Mouse (Mus musculus) CH12.LX (cell line): Measurements from ENCODE around the gene Gm42417. TPM values are rescaled to one million over a fixed set of nuclear protein-coding genes. Genes with fewer than 3 reads are reported as not detected.

Experiments used
- DNase-seq: peaks from one replicate; pipeline ENCODE4 v3.0.0-alpha.2; 2013; ENCODE audit errors: extremely low read depth
- H3K27ac ChIP-seq: 2 replicates; pipeline ENCODE4 v1.5.1; 2012; ENCODE audit warnings: low read depth, mild to moderate bottlenecking, control low read depth, moderate library complexity; ENCODE audit not compliant: insufficient read depth
- H3K27me3 ChIP-seq: replicated peaks from 2 replicates; pipeline ENCODE3; 2012; ENCODE audit warnings: inconsistent platforms
- H3K36me3 ChIP-seq, 2 experiments: replicated peaks in 1 of 2; 2 replicates each; pipeline versions ENCODE3 to v1.6.1; 2012; ENCODE audit warnings: inconsistent platforms in 1 of 2, low read length in 1 of 2, mild to moderate bottlenecking in 1 of 2, mixed read lengths in 1 of 2, moderate library complexity in 1 of 2; ENCODE audit not compliant: control insufficient read depth in 1 of 2, insufficient read depth in 1 of 2
- H3K4me1 ChIP-seq, 2 experiments: 2 replicates each; pipeline ENCODE4 v1.6.1; 2012; ENCODE audit warnings: inconsistent platforms in 1 of 2, moderate library complexity in 1 of 2; ENCODE audit not compliant: insufficient read depth in 2 of 2, control insufficient read depth in 1 of 2
- H3K4me2 ChIP-seq: 2 replicates; pipeline ENCODE4 v1.6.1; 2012; ENCODE audit warnings: low read depth, mild to moderate bottlenecking, control low read depth; ENCODE audit not compliant: poor library complexity, insufficient read depth, severe bottlenecking
- H3K4me3 ChIP-seq, 3 experiments: fragments of 150-350 bp in 1 of 3; sonication (generic) in 1 of 3; replicated peaks in 1 of 3; 2 replicates each; pipeline versions ENCODE3 to v1.5.1; 2011 to 2012; ENCODE audit warnings: low read depth in 2 of 3, low read length in 2 of 3, mild to moderate bottlenecking in 2 of 3, moderate library complexity in 2 of 3, control low read depth in 1 of 3, improper control_type of control experiment in 1 of 3, inconsistent platforms in 1 of 3, mixed read lengths in 1 of 3; ENCODE audit not compliant: poor library complexity in 1 of 3
- H3K79me2 ChIP-seq: replicated peaks from 2 replicates; pipeline ENCODE4 v1.6.1; 2012; ENCODE audit warnings: mild to moderate bottlenecking, moderate library complexity; ENCODE audit not compliant: control insufficient read depth, poor library complexity, insufficient read depth, severe bottlenecking; ENCODE audit errors: extremely low read depth
- H3K9ac ChIP-seq: 2 replicates; pipeline ENCODE4 v1.6.1; 2012; ENCODE audit warnings: low read depth, mild to moderate bottlenecking, control low read depth, moderate library complexity; ENCODE audit not compliant: insufficient read depth
- H3K9me3 ChIP-seq: replicated peaks from 2 replicates; pipeline ENCODE3; 2012; ENCODE audit warnings: low read length, inconsistent platforms, mixed read lengths
- BHLHE40 ChIP-seq: IDR thresholded peaks from 2 replicates; pipeline ENCODE4 v1.6.1; 2011; ENCODE audit warnings: mild to moderate bottlenecking, low read depth, low read length, improper control_type of control experiment
- CHD1 ChIP-seq: IDR thresholded peaks from 2 replicates; pipeline ENCODE4 v1.6.1; 2012; ENCODE audit warnings: low read depth, low read length, improper control_type of control experiment, inconsistent platforms
- CHD2 ChIP-seq: IDR thresholded peaks from 2 replicates; pipeline ENCODE4 v1.6.1; 2011; ENCODE audit warnings: low read length, improper control_type of control experiment
- CTCF ChIP-seq, 2 experiments: IDR thresholded peaks in 1 of 2; conservative IDR thresholded peaks in 1 of 2; 2 replicates each; pipeline ENCODE4 v1.5.1; 2011 to 2012; ENCODE audit warnings: low read depth in 2 of 2, low read length in 2 of 2, improper control_type of control experiment in 1 of 2, inconsistent platforms in 1 of 2, mild to moderate bottlenecking in 1 of 2, moderate library complexity in 1 of 2
- E2F4 ChIP-seq: IDR thresholded peaks from 2 replicates; pipeline ENCODE4 v1.6.1; 2011; ENCODE audit warnings: low read depth, low read length, improper control_type of control experiment; ENCODE audit not compliant: insufficient replicate concordance
- ELF1 ChIP-seq: IDR thresholded peaks from 2 replicates; pipeline ENCODE4 v1.6.1; 2014; ENCODE audit warnings: low read depth, mild to moderate bottlenecking, inconsistent platforms, low read length, improper control_type of control experiment
- EP300 ChIP-seq: IDR thresholded peaks from 2 replicates; pipeline ENCODE4 v1.6.1; 2011; ENCODE audit warnings: low read length, improper control_type of control experiment
- HCFC1 ChIP-seq: IDR thresholded peaks from 2 replicates; pipeline ENCODE4 v1.6.1; 2012; ENCODE audit warnings: low read depth, mild to moderate bottlenecking, inconsistent platforms, low read length, improper control_type of control experiment
- JUN ChIP-seq: IDR thresholded peaks from 2 replicates; pipeline ENCODE4 v1.6.1; 2011; ENCODE audit warnings: low read depth, mild to moderate bottlenecking, low read length, improper control_type of control experiment, moderate library complexity; ENCODE audit not compliant: insufficient read depth
- KAT2A ChIP-seq: IDR thresholded peaks from 2 replicates; pipeline ENCODE4 v1.6.1; 2012; ENCODE audit warnings: low read length, improper control_type of control experiment, inconsistent platforms; ENCODE audit not compliant: insufficient replicate concordance
- MAFK ChIP-seq: IDR thresholded peaks from 2 replicates; pipeline ENCODE4 v1.6.1; 2011; ENCODE audit warnings: low read length, improper control_type of control experiment; ENCODE audit not compliant: insufficient replicate concordance
- MAZ ChIP-seq: IDR thresholded peaks from 2 replicates; pipeline ENCODE4 v1.6.1; 2012; ENCODE audit warnings: low read depth, mild to moderate bottlenecking, inconsistent platforms, low read length, improper control_type of control experiment, moderate library complexity
- MXI1 ChIP-seq: IDR thresholded peaks from 2 replicates; pipeline ENCODE4 v1.6.1; 2011; ENCODE audit warnings: mild to moderate bottlenecking, low read depth, low read length, improper control_type of control experiment
- MYC ChIP-seq: IDR thresholded peaks from 2 replicates; pipeline ENCODE4 v1.6.1; 2011; ENCODE audit warnings: low read depth, mild to moderate bottlenecking, improper control_type of control experiment, low read length
- NELFE ChIP-seq: IDR thresholded peaks from 2 replicates; pipeline ENCODE4 v1.6.1; 2011; ENCODE audit warnings: low read depth, low read length, improper control_type of control experiment
- POLR2A ChIP-seq: IDR thresholded peaks from 2 replicates; pipeline ENCODE4 v1.6.1; 2011; ENCODE audit warnings: low read depth, mild to moderate bottlenecking, improper control_type of control experiment, low read length
- POLR2AphosphoS2 ChIP-seq: IDR thresholded peaks from 2 replicates; pipeline ENCODE4 v1.6.1; 2011; ENCODE audit warnings: low read depth, low read length, improper control_type of control experiment
- RAD21 ChIP-seq: IDR thresholded peaks from 2 replicates; pipeline ENCODE4 v1.6.1; 2011; ENCODE audit warnings: low read depth, mild to moderate bottlenecking, low read length, improper control_type of control experiment, moderate library complexity
- RCOR1 ChIP-seq: conservative IDR thresholded peaks from 2 replicates; pipeline ENCODE4 v1.6.1; 2012; ENCODE audit warnings: low read depth, mild to moderate bottlenecking, inconsistent platforms, low read length, improper control_type of control experiment
- SMC3 ChIP-seq: IDR thresholded peaks from 2 replicates; pipeline ENCODE4 v1.6.1; 2011; ENCODE audit warnings: low read depth, low read length, improper control_type of control experiment
- TBP ChIP-seq: conservative IDR thresholded peaks from 2 replicates; pipeline ENCODE4 v1.6.1; 2011; ENCODE audit warnings: low read depth, low read length, improper control_type of control experiment
- TCF12 ChIP-seq: IDR thresholded peaks from 2 replicates; pipeline ENCODE4 v1.6.1; 2014; ENCODE audit warnings: low read depth, mild to moderate bottlenecking, inconsistent platforms, low read length, improper control_type of control experiment
- UBTF ChIP-seq: IDR thresholded peaks from 2 replicates; pipeline ENCODE4 v1.6.1; 2012; ENCODE audit warnings: low read depth, mild to moderate bottlenecking, inconsistent platforms, low read length, improper control_type of control experiment, moderate library complexity
- USF1 ChIP-seq: IDR thresholded peaks from 2 replicates; pipeline ENCODE4 v1.6.1; 2014; ENCODE audit warnings: low read depth, mild to moderate bottlenecking, inconsistent platforms, low read length, improper control_type of control experiment
- USF2 ChIP-seq: conservative IDR thresholded peaks from 2 replicates; pipeline ENCODE4 v1.6.1; 2011; ENCODE audit warnings: low read depth, low read length, improper control_type of control experiment
- ZKSCAN1 ChIP-seq: IDR thresholded peaks from 2 replicates; pipeline ENCODE4 v1.6.1; 2012; ENCODE audit warnings: low read depth, inconsistent platforms, low read length, improper control_type of control experiment, borderline replicate concordance
- ZMIZ1 ChIP-seq: IDR thresholded peaks from 2 replicates; pipeline ENCODE4 v1.6.1; 2012; ENCODE audit warnings: low read depth, mild to moderate bottlenecking, inconsistent platforms, low read length, improper control_type of control experiment
- ZNF384 ChIP-seq: IDR thresholded peaks from 2 replicates; pipeline ENCODE4 v1.6.1; 2012; ENCODE audit warnings: low read depth, low read length, improper control_type of control experiment, inconsistent platforms
- dilution Hi-C: fragments of 300-500 bp; cut with MboI; formaldehyde crosslinking; loops from 2 replicates; pipeline ENCODE4 v1.14.3; 2020; ENCODE audit warnings: low sequenced_read_pairs; ENCODE audit not compliant: extremely low pct_unique_long_range_greater_than_20kb, extremely low pct_ligation_motif_present
- in situ Hi-C: fragments of 300-500 bp; cut with MboI; formaldehyde crosslinking; loops from 3 replicates; pipeline ENCODE4 v1.14.3; 2019; ENCODE audit warnings: low sequenced_read_pairs, low pct_ligation_motif_present, low pct_unique_long_range_greater_than_20kb, mixed read lengths
- polyA plus RNA-seq: library from polyadenylated mRNA; unstranded; fragments of >175 nt; gene quantifications from 2 replicates; pipeline ENCODE4 v1.2.1, GENCODE M21; 2012; ENCODE audit warnings: low read depth; ENCODE audit not compliant: insufficient read length
- total RNA-seq, 2 experiments: library from RNA; depleted of rRNA; stranded (reverse); fragments of 300-350 nt in 1 of 2; fragments of >200 nt in 1 of 2; gene quantifications; 2 replicates each; pipeline ENCODE4 v1.2.3; 2012 to 2014

The Gm42417 gene
- total and polyA plus RNA-seq, 3 experiments, result 0.08 to 3.9 TPM; not detected in 1

DNA sequence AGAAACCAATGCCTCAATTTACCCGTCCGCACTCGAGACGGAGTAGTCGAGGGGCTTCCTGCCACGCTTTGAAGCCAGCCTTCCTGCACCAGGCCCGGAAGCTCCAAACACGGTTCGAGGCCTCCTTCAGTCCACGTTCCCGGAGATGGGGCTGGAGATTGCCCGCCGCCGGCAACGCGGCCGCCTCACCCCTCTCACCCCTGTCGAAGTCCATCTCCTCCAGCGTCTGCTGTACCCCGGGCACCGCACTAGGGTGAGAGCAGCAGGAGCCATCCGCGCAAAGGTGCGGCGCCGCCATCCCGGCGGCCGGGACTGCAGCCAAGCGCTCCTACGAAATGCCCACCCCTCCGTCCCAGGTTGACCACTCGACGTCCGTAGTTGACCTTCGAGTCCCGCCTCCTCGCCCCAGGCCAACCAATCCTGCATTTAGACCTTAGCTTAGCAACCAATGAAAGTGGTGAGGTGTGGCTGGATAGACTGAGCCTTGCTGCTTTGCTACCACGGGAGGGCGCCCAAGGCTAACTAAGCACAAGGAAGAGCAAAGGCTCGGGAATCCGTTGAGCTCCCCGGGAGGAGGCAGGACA lies 7.8 kb upstream of the Gm42417 start, which contains the start of gene Ankrd39 (continued):
- peak; percentile 54 to 100 for TF ChIP-seq CTCF (conservative IDR thresholded peaks at IDR 0.05 in 1 of 2, IDR thresholded peaks at IDR 0.05 in 1 of 2; ENCODE audit: low read depth in 2 of 2, low read length in 2 of 2)
- 0 out of 2 replicates have a peak, but pooled peaks have one; percentile 13 for TF ChIP-seq TBP
- TF ChIP-seq BHLHE40, result peak; percentile 27; the same call in 1 of the 2 replicates
- TF ChIP-seq MAFK, result no peak
- peak; percentile 67 for TF ChIP-seq ZMIZ1
- TF ChIP-seq POLR2A, result peak; percentile 93
- TF ChIP-seq RCOR1, result 0 out of 2 replicates have a peak, but pooled peaks have one; percentile 43

DNA sequence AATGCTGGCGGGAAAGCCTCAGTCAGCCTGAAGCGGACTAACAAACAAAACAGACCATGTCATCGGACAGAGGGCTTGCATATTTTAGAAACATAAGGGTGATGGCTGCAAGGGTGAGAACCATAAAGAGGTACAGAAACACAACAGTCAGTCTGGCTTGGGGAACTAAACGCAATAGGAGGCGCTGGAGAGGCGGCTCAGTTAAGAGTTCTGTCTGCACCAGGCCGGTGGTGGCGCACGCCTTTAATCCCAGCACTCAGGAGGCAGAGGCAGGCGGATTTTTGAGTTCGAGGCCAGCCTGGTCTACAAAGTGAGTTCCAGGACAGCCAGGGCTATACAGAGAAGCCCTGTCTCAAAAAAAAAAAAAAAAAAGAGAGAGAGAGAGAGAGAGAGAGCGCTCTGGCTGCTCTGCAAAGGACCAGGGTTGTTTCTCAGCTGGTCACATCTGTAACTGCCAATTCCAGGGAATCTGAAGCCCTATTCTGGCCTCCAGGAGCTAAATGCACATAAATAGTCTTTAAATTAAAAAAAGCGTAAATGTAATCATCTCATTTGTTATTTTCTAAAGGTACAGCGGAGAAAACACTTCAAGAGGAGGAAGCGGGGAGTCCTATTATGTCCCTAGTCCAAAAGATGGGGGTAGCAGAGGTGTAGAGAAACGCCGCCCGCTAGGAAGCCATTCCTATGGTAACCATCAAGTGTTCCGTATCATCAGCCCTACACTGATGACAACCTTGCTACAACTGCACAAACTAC lies 6.8 kb upstream of the Gm42417 start:
- 0 out of 2 replicates have a peak overlapping the region, but pooled peaks have one; percentile 11 for H3K27ac ChIP-seq
- H3K36me3 ChIP-seq, result peaks cover 29 to 55% of the 10 kb centered on the region in 2 experiments
- DNase-seq, result peak; percentile 66
- H3K4me2 ChIP-seq, result peak overlapping the region; percentile 80
- H3K4me1 ChIP-seq, result peaks cover 2 to 10% of the 10 kb centered on the region in 2 experiments; a peak in 3 of 4 replicates
- dilution Hi-C loops (no loop called here), in situ Hi-C loops (no loop called here)
- TF ChIP-seq ZMIZ1 (no peak), CTCF (conservative IDR thresholded peaks at IDR 0.05 in 1 of 2, IDR thresholded peaks at IDR 0.05 in 1 of 2; ENCODE audit: low read depth in 2 of 2, low read length in 2 of 2) (peak in 1 of 2 experiments; percentile 71; a peak in 2 of 4 replicates), RCOR1 (no peak), HCFC1 (no peak), USF1 (no peak), UBTF (no peak; the same call in 1 of the 2 replicates), ELF1 (0 out of 2 replicates have a peak, but pooled peaks have one; percentile 19), MAFK (peak; percentile 37; the same call in 1 of the 2 replicates), TCF12 (no peak), POLR2AphosphoS2 (no peak), TBP (peak; percentile 94), POLR2A (0 out of 2 replicates have a peak, but pooled peaks have one; percentile 18), CHD2 (no peak), MAZ (no peak), NELFE (no peak), KAT2A (no peak), CHD1 (no peak), MXI1 (no peak), SMC3 (peak; percentile 7; the same call in 1 of the 2 replicates), EP300 (no peak), ZKSCAN1 (no peak), ZNF384 (peak; percentile 41; the same call in 1 of the 2 replicates), BHLHE40 (no peak), RAD21 (peak; percentile 20), JUN (no peak), USF2 (no peak), E2F4 (no peak), MYC (no peak)
- no peaks in the 10 kb centered on the region for H3K79me2 ChIP-seq
- no peaks in the 10 kb centered on the region for H3K27me3 ChIP-seq
- H3K4me3 ChIP-seq, result peak overlapping the region; percentile 66 to 81 (median 72)
- H3K9ac ChIP-seq, result peak overlapping the region; percentile 42
- no peaks in the 10 kb centered on the region for H3K9me3 ChIP-seq
